Mouse (Mus musculus) urinary bladder, postnatal 10 days (tissue): ENCODE results near the gene Stat1.

Experiments
- DNase-seq: peaks from one replicate; pipeline ENCODE4 v3.0.0; 2022; ENCODE audit warnings: low spot score

Gene Stat1

GRCm38 (mm10) chr1:52131787-52132377 is 12.6 kb downstream of the Stat1 start:
- DNase-seq: no peak

GRCm38 (mm10) chr1:52133254-52133653 is 14.0 kb downstream of the Stat1 start:
- DNase-seq: no peak

- no peak for DNase-seq
These were observed 18.1 kb downstream of the Stat1 start for GRCm38 (mm10) chr1:52137292-52137691.

- DNase-seq: no peak
These were observed 21.3 kb downstream of the Stat1 start for GRCm38 (mm10) chr1:52140534-52140933.

- DNase-seq: no peak
These were observed 22.2 kb downstream of the Stat1 start for GRCm38 (mm10) chr1:52141482-52141881.

- DNase-seq: no peak
These were observed 22.9 kb downstream of the Stat1 start for GRCm38 (mm10) chr1:52142117-52142516.

GRCm38 (mm10) chr1:52143191-52143590 is 24.0 kb downstream of the Stat1 start:
- DNase-seq: no peak

- no peak for DNase-seq
These were observed 24.4 kb downstream of the Stat1 start for GRCm38 (mm10) chr1:52143596-52144156.

- DNase-seq: no peak
These were observed 25.7 kb downstream of the Stat1 start for GRCm38 (mm10) chr1:52144907-52145306.

GRCm38 (mm10) chr1:52146214-52146970 is 27.2 kb downstream of the Stat1 start:
- no peak for DNase-seq

GRCm38 (mm10) chr1:52147431-52147830 is 28.2 kb downstream of the Stat1 start:
- DNase-seq: no peak

GRCm38 (mm10) chr1:52148178-52148577 is 28.9 kb downstream of the Stat1 start:
- DNase-seq: no peak

GRCm38 (mm10) chr1:52148696-52149095 is 29.5 kb downstream of the Stat1 start:
- no peak for DNase-seq

GRCm38 (mm10) chr1:52149934-52150346 is 30.7 kb downstream of the Stat1 start:
- no peak for DNase-seq

GRCm38 (mm10) chr1:52150676-52151075 is 31.4 kb downstream of the Stat1 start:
- no peak for DNase-seq

GRCm38 (mm10) chr1:52151166-52151565 is 31.9 kb downstream of the Stat1 start:
- DNase-seq: no peak

GRCm38 (mm10) chr1:52152369-52152768 is 33.1 kb downstream of the Stat1 start:
- no peak for DNase-seq

GRCm38 (mm10) chr1:52152936-52153335 is 33.7 kb downstream of the Stat1 start:
- DNase-seq: no peak

GRCm38 (mm10) chr1:52154890-52155289 is 35.6 kb downstream of the Stat1 start:
- DNase-seq: no peak

- DNase-seq: no peak
These were observed 37.1 kb downstream of the Stat1 start for GRCm38 (mm10) chr1:52156351-52156750.

- DNase-seq: no peak
These were observed 38.8 kb downstream of the Stat1 start for GRCm38 (mm10) chr1:52158040-52158439.

- DNase-seq: no peak
These were observed 39.5 kb downstream of the Stat1 start for GRCm38 (mm10) chr1:52158490-52159381.
